Mouse (Mus musculus) liver, adult 2 months (tissue): ENCODE data around the gene Olfr901. TPM values are rescaled to one million over a fixed set of nuclear protein-coding genes. Genes with fewer than 3 reads are reported as not detected.

Experiments
- DNase-seq: peaks from one replicate; pipeline ENCODE4 v3.0.0-alpha.2; 2011; ENCODE audit warnings: low read depth, low spot score; ENCODE audit errors: extremely low read depth
- H3K27ac ChIP-seq: fragments of 200-500 bp; replicated peaks from 2 replicates; pipeline ENCODE4 v1.5.1; 2012; ENCODE audit warnings: low read depth, mild to moderate bottlenecking, control low read depth, inconsistent platforms, low read length; ENCODE audit not compliant: insufficient read depth
- H3K27me3 ChIP-seq: fragments of 200-500 bp; 2 replicates; pipeline ENCODE4 v1.6.1; 2012; ENCODE audit warnings: mild to moderate bottlenecking, moderate library complexity, low read length, inconsistent platforms; ENCODE audit not compliant: control insufficient read depth, insufficient read depth
- H3K36me3 ChIP-seq: fragments of 200-500 bp; 2 replicates; pipeline ENCODE4 v1.6.1; 2012; ENCODE audit warnings: low read length, inconsistent platforms; ENCODE audit not compliant: control insufficient read depth, insufficient read depth
- H3K4me1 ChIP-seq: fragments of 200-500 bp; 2 replicates; pipeline ENCODE4 v1.6.1; 2011; ENCODE audit warnings: low read length; ENCODE audit not compliant: control insufficient read depth, insufficient read depth
- H3K4me3 ChIP-seq: fragments of 200-500 bp; 2 replicates; pipeline ENCODE4 v1.5.1; 2011; ENCODE audit warnings: low read depth, mild to moderate bottlenecking, control low read depth, low read length, moderate library complexity; ENCODE audit not compliant: insufficient read depth
- H3K79me2 ChIP-seq: fragments of 200-500 bp; 2 replicates; pipeline ENCODE4 v1.6.1; 2012; ENCODE audit warnings: inconsistent platforms, mild to moderate bottlenecking, low read length, moderate library complexity; ENCODE audit not compliant: control insufficient read depth, insufficient read depth
- H3K9ac ChIP-seq: fragments of 200-500 bp; 2 replicates; pipeline ENCODE4 v1.6.1; 2012; ENCODE audit warnings: low read depth, mild to moderate bottlenecking, control low read depth, inconsistent platforms, low read length
- CTCF ChIP-seq: fragments of 200-500 bp; IDR thresholded peaks from 2 replicates; pipeline ENCODE4 v1.5.1; 2011; ENCODE audit warnings: low read depth, low read length, control low read depth
- POLR2A ChIP-seq: fragments of 200-500 bp; IDR thresholded peaks from 2 replicates; pipeline ENCODE4 v1.6.1; 2011; ENCODE audit warnings: low read length, control low read depth; ENCODE audit not compliant: insufficient read depth; ENCODE audit errors: extremely low read depth
- WGBS: fragments of 180-500 bp; shearing (Covaris S2); methylation state at CpG from one replicate; pipeline ENCODE4 v1.1.7; 2018; 5-methylcytosine and 5-hydroxymethylcytosine counted together
- polyA plus RNA-seq: library from polyadenylated mRNA; depleted of rRNA; stranded (reverse); fragments of >200 nt; gene quantifications from 2 replicates; pipeline ENCODE4 v1.2.3, GENCODE M21; 2012; rRNA removed
- total RNA-seq: library from RNA; depleted of rRNA; stranded (reverse); fragments of >200 nt; gene quantifications from 2 replicates; pipeline ENCODE4 v1.2.3, GENCODE M21; 2014; rRNA removed

Olfr901 gene
- total and polyA plus RNA-seq, 2 experiments, result not detected

DNA sequence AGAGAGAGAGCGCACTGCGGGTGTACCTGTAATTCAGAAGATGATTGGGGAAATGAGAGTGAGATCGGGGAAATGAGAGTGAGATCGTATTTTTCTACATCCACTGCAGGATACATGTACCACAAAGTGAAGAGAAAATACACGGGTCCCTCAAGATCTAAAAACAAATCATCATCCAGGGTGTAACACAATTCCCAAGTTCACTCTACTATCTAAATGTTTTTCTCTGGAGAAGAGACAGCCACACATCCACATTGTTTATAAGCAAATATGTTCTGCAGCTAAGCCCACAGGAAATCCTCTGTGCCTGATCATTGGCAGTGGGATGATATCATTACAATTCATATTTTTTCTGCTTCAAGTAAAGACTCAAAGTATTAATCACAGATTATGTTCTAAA, 18.1 kb downstream of the Olfr901 start, which contains the start of gene Olfr902:
Gene Olfr902 (plus strand): TSS at position 301 of the 400 bp plus-strand sequence.
- TF ChIP-seq CTCF (no peak), POLR2A (no peak)
- WGBS, result 88% methylated on average over 5 of the region's 5 CpGs

DNA sequence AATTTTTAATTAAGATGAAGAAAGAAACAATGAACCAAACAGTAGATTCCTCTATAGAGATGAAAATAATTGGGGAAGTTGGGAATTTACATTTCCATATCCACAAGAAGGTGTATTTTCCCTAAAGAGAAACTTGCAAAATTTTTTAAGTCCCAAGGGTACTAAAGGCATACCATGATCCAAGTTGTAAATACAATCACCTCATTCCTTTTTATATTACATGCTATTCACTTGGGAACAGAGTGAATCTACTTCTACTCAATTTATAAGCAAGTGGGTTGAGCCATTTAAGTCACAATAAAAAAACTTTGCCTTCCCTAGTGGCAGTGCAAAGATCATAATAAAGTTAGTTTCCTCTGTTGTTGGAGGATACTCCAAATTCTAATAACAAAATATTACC, 33.6 kb downstream of the Olfr901 start, which contains the start of gene Olfr904:
Gene Olfr904 (plus strand): TSS at position 301 of the 400 bp plus-strand sequence.
- no peaks in the 10 kb centered on the region for H3K79me2 ChIP-seq
- no peaks in the 10 kb centered on the region for H3K27me3 ChIP-seq
- H3K27ac ChIP-seq, result no peak within 1 kb of the TSS
- H3K4me1 ChIP-seq, result no peaks in the 10 kb centered on the region
- TF ChIP-seq CTCF (no peak), POLR2A (no peak)
- no peaks in the 10 kb centered on the region for H3K36me3 ChIP-seq
- no peak for DNase-seq
- H3K4me3 ChIP-seq, result no peak within 1 kb of the TSS
- H3K9ac ChIP-seq, result no peak within 1 kb of the TSS

More for the DNA sequence above, 18.1 kb downstream of the Olfr901 start, which contains the start of gene Olfr902:
- Histone ChIP-seq H3K4me1 (no peaks in the 10 kb centered on the region), H3K4me3 (no peak within 1 kb of the TSS), H3K27ac (no peak within 1 kb of the TSS), H3K36me3 (no peaks in the 10 kb centered on the region), H3K79me2 (no peaks in the 10 kb centered on the region), H3K9ac (no peak within 1 kb of the TSS), H3K27me3 (no peaks in the 10 kb centered on the region)
- no peak for DNase-seq

- no peak for DNase-seq
- H3K27me3 ChIP-seq, result no peaks in the 10 kb centered on the region
- no peak within 1 kb of the TSS for H3K9ac ChIP-seq
- no peaks in the 10 kb centered on the region for H3K79me2 ChIP-seq
- no peak within 1 kb of the TSS for H3K4me3 ChIP-seq
- no peak within 1 kb of the TSS for H3K27ac ChIP-seq
- no peaks in the 10 kb centered on the region for H3K36me3 ChIP-seq
- TF ChIP-seq CTCF (no peak), POLR2A (no peak)
- H3K4me1 ChIP-seq, result no peaks in the 10 kb centered on the region
Measured at GRCm38 (mm10) chr9:38470807-38471206, 41.6 kb downstream of the Olfr901 start, which contains the start of gene Olfr905. Gene Olfr905, plus strand, starts transcription at chr9:38471107.

Other genes with a start within 250 kb of the Olfr901 start
- gene Olfr891, start 248.6 kb upstream of the Olfr901 start, total RNA-seq, result not detected in 2 replicates
- not detected in 2 replicates for gene Olfr891, start 248.6 kb upstream of the Olfr901 start, polyA plus RNA-seq
- gene Olfr893, start 221.1 kb upstream of the Olfr901 start, total RNA-seq, result not detected in 2 replicates
- gene Olfr893, start 221.1 kb upstream of the Olfr901 start, polyA plus RNA-seq, result not detected in 2 replicates
- gene Olfr894, start 211.4 kb upstream of the Olfr901 start, total RNA-seq, result not detected in 2 replicates
- not detected in 2 replicates for gene Olfr894, start 211.4 kb upstream of the Olfr901 start, polyA plus RNA-seq
- not detected in 2 replicates for gene Olfr143, start 176.7 kb upstream of the Olfr901 start, total RNA-seq
- not detected in 2 replicates for gene Olfr143, start 176.7 kb upstream of the Olfr901 start, polyA plus RNA-seq
- not detected in 2 replicates for gene Olfr895, start 161.6 kb upstream of the Olfr901 start, total RNA-seq
- gene Olfr895, start 161.6 kb upstream of the Olfr901 start, polyA plus RNA-seq, result not detected in 2 replicates
- not detected in 2 replicates for gene Olfr896-ps1, start 138.3 kb upstream of the Olfr901 start, total RNA-seq
- not detected in 2 replicates for gene Olfr896-ps1, start 138.3 kb upstream of the Olfr901 start, polyA plus RNA-seq
- not detected in 2 replicates for gene Olfr25, start 100.4 kb upstream of the Olfr901 start, total RNA-seq
- not detected in 2 replicates for gene Olfr25, start 100.4 kb upstream of the Olfr901 start, polyA plus RNA-seq
- not detected in 2 replicates for gene Olfr898, start 81.0 kb upstream of the Olfr901 start, total RNA-seq
- not detected in 2 replicates for gene Olfr898, start 81.0 kb upstream of the Olfr901 start, polyA plus RNA-seq
- not detected in 2 replicates for gene Olfr250, start 62.6 kb upstream of the Olfr901 start, total RNA-seq
- not detected in 2 replicates for gene Olfr250, start 62.6 kb upstream of the Olfr901 start, polyA plus RNA-seq
- not detected in 2 replicates for gene Olfr251, start 52.4 kb upstream of the Olfr901 start, total RNA-seq
- not detected in 2 replicates for gene Olfr251, start 52.4 kb upstream of the Olfr901 start, polyA plus RNA-seq
- gene Olfr147, start 27.8 kb upstream of the Olfr901 start, total RNA-seq, result not detected in 2 replicates
- gene Olfr147, start 27.8 kb upstream of the Olfr901 start, polyA plus RNA-seq, result not detected in 2 replicates
- gene Olfr902, start 18.2 kb downstream of the Olfr901 start, total RNA-seq, result not detected in 2 replicates
- gene Olfr902, start 18.2 kb downstream of the Olfr901 start, polyA plus RNA-seq, result not detected in 2 replicates
- gene Olfr904, start 33.7 kb downstream of the Olfr901 start, total RNA-seq, result not detected in 2 replicates
- not detected in 2 replicates for gene Olfr904, start 33.7 kb downstream of the Olfr901 start, polyA plus RNA-seq
- gene Olfr905, start 41.7 kb downstream of the Olfr901 start, total RNA-seq, result not detected in 2 replicates
- gene Olfr905, start 41.7 kb downstream of the Olfr901 start, polyA plus RNA-seq, result not detected in 2 replicates
- gene Olfr906, start 57.6 kb downstream of the Olfr901 start, total RNA-seq, result not detected in 2 replicates
- not detected in 2 replicates for gene Olfr906, start 57.6 kb downstream of the Olfr901 start, polyA plus RNA-seq
- gene Olfr907, start 66.3 kb downstream of the Olfr901 start, total RNA-seq, result not detected in 2 replicates
- not detected in 2 replicates for gene Olfr907, start 66.3 kb downstream of the Olfr901 start, polyA plus RNA-seq
- not detected in 2 replicates for gene Olfr911-ps1, start 92.1 kb downstream of the Olfr901 start, total RNA-seq
- gene Olfr911-ps1, start 92.1 kb downstream of the Olfr901 start, polyA plus RNA-seq, result not detected in 2 replicates
- not detected in 2 replicates for gene Olfr910, start 108.4 kb downstream of the Olfr901 start, total RNA-seq
- gene Olfr910, start 108.4 kb downstream of the Olfr901 start, polyA plus RNA-seq, result not detected in 2 replicates
- not detected in 2 replicates for gene Olfr912, start 150.7 kb downstream of the Olfr901 start, total RNA-seq
- gene Olfr912, start 150.7 kb downstream of the Olfr901 start, polyA plus RNA-seq, result not detected in 2 replicates
- not detected in 2 replicates for gene Olfr913, start 163.3 kb downstream of the Olfr901 start, total RNA-seq
- gene Olfr913, start 163.3 kb downstream of the Olfr901 start, polyA plus RNA-seq, result not detected in 2 replicates
- not detected in 2 replicates for gene Olfr914, start 175.6 kb downstream of the Olfr901 start, total RNA-seq
- not detected in 2 replicates for gene Olfr914, start 175.6 kb downstream of the Olfr901 start, polyA plus RNA-seq
- gene Olfr916, start 230.4 kb downstream of the Olfr901 start, total RNA-seq, result not detected in 2 replicates
- gene Olfr916, start 230.4 kb downstream of the Olfr901 start, polyA plus RNA-seq, result not detected in 2 replicates
- gene Olfr917, start 236.4 kb downstream of the Olfr901 start, total RNA-seq, result not detected in 2 replicates
- gene Olfr917, start 236.4 kb downstream of the Olfr901 start, polyA plus RNA-seq, result not detected in 2 replicates
- not detected in 2 replicates for gene Olfr918, start 245.1 kb downstream of the Olfr901 start, total RNA-seq
- not detected in 2 replicates for gene Olfr918, start 245.1 kb downstream of the Olfr901 start, polyA plus RNA-seq